Mouse (Mus musculus) hindbrain, embryonic 10.5 days (tissue): ENCODE measurements around the gene Ncoa1. TPM values are rescaled to one million over a fixed set of nuclear protein-coding genes. Genes with fewer than 3 reads are reported as not detected.
"Not testable (repeated sequence)": the region's sequence is repeated elsewhere in the genome, so short reads cannot be mapped to it uniquely, and the experiment has no call there.

Experiments used
- DNase-seq: peaks from one replicate; pipeline ENCODE4 v3.0.0-alpha.2; 2017; ENCODE audit warnings: low spot score
- H3K27ac ChIP-seq: fragments of 300-500 bp; sonication (generic); 2 replicates; pipeline ENCODE4 v1.5.1; 2016; ENCODE audit warnings: mild to moderate bottlenecking, moderate library complexity
- H3K27me3 ChIP-seq: fragments of 300-500 bp; sonication (generic); 2 replicates; pipeline ENCODE4 v1.6.1; 2016; ENCODE audit warnings: mild to moderate bottlenecking; ENCODE audit not compliant: poor library complexity, insufficient read depth, severe bottlenecking
- H3K36me3 ChIP-seq: fragments of 300-500 bp; sonication (generic); 2 replicates; pipeline ENCODE4 v1.6.1; 2016; ENCODE audit warnings: mild to moderate bottlenecking, moderate library complexity
- H3K4me1 ChIP-seq: fragments of 300-500 bp; sonication (generic); replicated peaks from 2 replicates; pipeline ENCODE4 v1.6.1; 2016; ENCODE audit warnings: mild to moderate bottlenecking
- H3K4me3 ChIP-seq: fragments of 300-500 bp; sonication (generic); 2 replicates; pipeline ENCODE4 v1.5.1; 2016; ENCODE audit warnings: mild to moderate bottlenecking, moderate library complexity
- H3K9me3 ChIP-seq: fragments of 300-500 bp; sonication (generic); 2 replicates; pipeline ENCODE4 v1.6.1; 2016; ENCODE audit warnings: mild to moderate bottlenecking, moderate library complexity
- WGBS: fragments of 180-500 bp; shearing (Covaris S2); methylation state at CpG from one replicate; pipeline ENCODE4 v1.1.7; 2016; 5-methylcytosine and 5-hydroxymethylcytosine counted together
- polyA plus RNA-seq: library from polyadenylated mRNA; unstranded; fragments of >200 nt; fragmentation: Nextera tagmentation; extraction: Ambion mirVana; gene quantifications from 2 replicates; pipeline ENCODE4 v1.2.1, GENCODE M21; 2016

The Ncoa1 gene
- polyA plus RNA-seq, 1 experiment from 2014 or later = 2.8 TPM

GRCm38 (mm10) chr12:4252742-4253655, 224.0 kb downstream of the Ncoa1 start:
- H3K4me3 ChIP-seq = no peak overlapping the region
- H3K4me1 ChIP-seq = peaks cover 3% of the 10 kb centered on the region; the same call in 1 of the 2 replicates
- H3K27me3 ChIP-seq = no peaks in the 10 kb centered on the region
- no peak overlapping the region for H3K27ac ChIP-seq
- H3K36me3 ChIP-seq = peaks cover 13% of the 10 kb centered on the region
- DNase-seq = no peak
- WGBS = 89% methylated on average over 16 of the region's 16 CpGs
- H3K9me3 ChIP-seq = no peaks in the 10 kb centered on the region

GRCm38 (mm10) chr12:4249786-4250185, 227.2 kb downstream of the Ncoa1 start:
- Histone ChIP-seq H3K27ac (no peak overlapping the region), H3K36me3 (peaks cover 13% of the 10 kb centered on the region), H3K9me3 (no peaks in the 10 kb centered on the region), H3K27me3 (no peaks in the 10 kb centered on the region), H3K4me1 (peaks cover 3% of the 10 kb centered on the region; the same call in 1 of the 2 replicates), H3K4me3 (no peak overlapping the region)
- no peak for DNase-seq
- WGBS = 92% methylated on average over 6 of the region's 6 CpGs

- 82% methylated on average over 10 of the region's 10 CpGs for WGBS
- DNase-seq = no peak
- peaks cover 3% of the 10 kb centered on the region; the same call in 1 of the 2 replicates for H3K4me1 ChIP-seq
- no peak overlapping the region for H3K27ac ChIP-seq
- H3K36me3 ChIP-seq = no peaks in the 10 kb centered on the region
- no peak overlapping the region for H3K4me3 ChIP-seq
- H3K27me3 ChIP-seq = no peaks in the 10 kb centered on the region
- no peaks in the 10 kb centered on the region for H3K9me3 ChIP-seq
These were observed 231.2 kb downstream of the Ncoa1 start for GRCm38 (mm10) chr12:4245742-4246141.

- no peak for DNase-seq
- Histone ChIP-seq H3K4me1 (peaks cover 4% of the 10 kb centered on the region), H3K27me3 (no peaks in the 10 kb centered on the region), H3K27ac (no peak overlapping the region), H3K4me3 (no peak overlapping the region), H3K9me3 (no peaks in the 10 kb centered on the region), H3K36me3 (peaks cover 3% of the 10 kb centered on the region; the same call in 1 of the 2 replicates)
- WGBS = 87% methylated on average over 2 of the region's 2 CpGs
These were observed 233.2 kb downstream of the Ncoa1 start for GRCm38 (mm10) chr12:4243805-4244204.

GRCm38 (mm10) chr12:4240281-4240680, 236.7 kb downstream of the Ncoa1 start:
- 76% methylated on average over 8 of the region's 8 CpGs for WGBS

GRCm38 (mm10) chr12:4237481-4237880, 239.5 kb downstream of the Ncoa1 start:
- Histone ChIP-seq H3K9me3 (no peaks in the 10 kb centered on the region), H3K36me3 (peaks cover 27% of the 10 kb centered on the region), H3K4me3 (no peak overlapping the region), H3K27ac (no peak overlapping the region), H3K27me3 (no peaks in the 10 kb centered on the region), H3K4me1 (peaks cover 13% of the 10 kb centered on the region)
- WGBS = 95% methylated on average over 15 of the region's 15 CpGs
- DNase-seq = no peak

More at GRCm38 (mm10) chr12:4240281-4240680, 236.7 kb downstream of the Ncoa1 start:
- H3K27me3 ChIP-seq, H3K9me3 ChIP-seq, H3K4me3 ChIP-seq, H3K27ac ChIP-seq, H3K4me1 ChIP-seq, DNase-seq: not testable (repeated sequence)
- peaks cover 27% of the 10 kb centered on the region for H3K36me3 ChIP-seq

- peaks cover 47% of the 10 kb centered on the region for H3K36me3 ChIP-seq
- H3K4me3 ChIP-seq = peak within 1 kb of the TSS; percentile 80
- under 1% methylated on average over 50 of the region's 50 CpGs for WGBS
- peaks cover 12% of the 10 kb centered on the region for H3K4me1 ChIP-seq
- H3K27me3 ChIP-seq = no peaks in the 10 kb centered on the region
- peak; percentile 97 for DNase-seq
- no peaks in the 10 kb centered on the region for H3K9me3 ChIP-seq
- H3K27ac ChIP-seq = peak within 1 kb of the TSS; percentile 97
These were observed 243.1 kb downstream of the Ncoa1 start, which contains the start of the genes Ptrhd1 and Cenpo for GRCm38 (mm10) chr12:4233572-4234508. Gene Ptrhd1, plus strand, starts transcription at chr12:4234027. Gene Cenpo, minus strand, starts transcription at chr12:4234294.

GRCm38 (mm10) chr12:4232777-4233176, 244.2 kb downstream of the Ncoa1 start:
- Histone ChIP-seq H3K4me3 (peak overlapping the region; percentile 80), H3K27ac (no peak overlapping the region), H3K9me3 (no peaks in the 10 kb centered on the region), H3K27me3 (no peaks in the 10 kb centered on the region), H3K36me3 (peaks cover 49% of the 10 kb centered on the region), H3K4me1 (peaks cover 12% of the 10 kb centered on the region)
- no peak for DNase-seq
- WGBS = 64% methylated on average over 4 of the region's 4 CpGs

GRCm38 (mm10) chr12:4230156-4230555, 246.8 kb downstream of the Ncoa1 start:
- 93% methylated on average over 7 of the region's 7 CpGs for WGBS
- Histone ChIP-seq H3K36me3 (peaks cover 60% of the 10 kb centered on the region), H3K4me1 (peaks cover 12% of the 10 kb centered on the region), H3K27me3 (no peaks in the 10 kb centered on the region), H3K9me3 (no peaks in the 10 kb centered on the region), H3K27ac (no peak overlapping the region), H3K4me3 (no peak overlapping the region)
- DNase-seq = no peak

GRCm38 (mm10) chr12:4212908-4213307, 264.1 kb downstream of the Ncoa1 start:
- peaks cover 98% of the 10 kb centered on the region for H3K36me3 ChIP-seq
- no peaks in the 10 kb centered on the region for H3K9me3 ChIP-seq
- no peak overlapping the region for H3K4me3 ChIP-seq
- H3K4me1 ChIP-seq = peaks cover 6% of the 10 kb centered on the region
- WGBS = 66% methylated on average over 8 of the region's 8 CpGs
- no peaks in the 10 kb centered on the region for H3K27me3 ChIP-seq
- 0 out of 2 replicates have a peak overlapping the region, but pooled peaks have one; percentile 37 for H3K27ac ChIP-seq
- DNase-seq = peak; percentile 27

- 88% methylated on average over 9 of the region's 9 CpGs for WGBS
- H3K4me3 ChIP-seq = no peak overlapping the region
- H3K36me3 ChIP-seq = peaks cover 91% of the 10 kb centered on the region
- no peaks in the 10 kb centered on the region for H3K27me3 ChIP-seq
- no peak overlapping the region for H3K27ac ChIP-seq
- no peak for DNase-seq
- peaks cover 6% of the 10 kb centered on the region for H3K4me1 ChIP-seq
- H3K9me3 ChIP-seq = no peaks in the 10 kb centered on the region
These were observed 265.8 kb downstream of the Ncoa1 start for GRCm38 (mm10) chr12:4211174-4211573.

- Histone ChIP-seq H3K9me3 (no peaks in the 10 kb centered on the region), H3K27ac (no peak overlapping the region), H3K4me1 (peaks cover 6% of the 10 kb centered on the region), H3K27me3 (no peaks in the 10 kb centered on the region), H3K36me3 (peaks cover 88% of the 10 kb centered on the region), H3K4me3 (no peak overlapping the region)
- WGBS = 96% methylated on average over 9 of the region's 9 CpGs
- no peak for DNase-seq
These were observed 267.8 kb downstream of the Ncoa1 start for GRCm38 (mm10) chr12:4209196-4209595.
